Mouse (Mus musculus): ENCODE measurements at regions not wholly inside any gene's neighbourhood (a gene's known extent, or its start where the extent isn't known, plus 50 kb on each side); places are given as distances from the start of the nearest gene placed in this dataset.
A peak's percentile ranks its signal among the peaks of the same experiment; 100 is the strongest.

- no peak overlapping the region for H3K4me3 ChIP-seq (ENCODE audit: low read depth, low read length)
- no peak overlapping the region for H3K9ac ChIP-seq (ENCODE audit: low read length)
- DNase-seq (ENCODE audit: low spot score) (no peak), ATAC-seq (ENCODE audit: low FRiP score, low TSS enrichment) (no peak)
- no peak overlapping the region for H3K27ac ChIP-seq (replicated peaks)
- no peaks in the 10 kb centered on the region for H3K9me3 ChIP-seq (ENCODE audit: control insufficient read depth, low read length)
- H3K27me3 ChIP-seq (ENCODE audit: control insufficient read depth, insufficient read depth, low read length): no peaks in the 10 kb centered on the region
- WGBS: 37% methylated on average over 1 of the region's 1 CpGs
- H3K36me3 ChIP-seq (ENCODE audit: control insufficient read depth, insufficient read depth, low read length): no peaks in the 10 kb centered on the region
- H3K4me2 ChIP-seq (replicated peaks; ENCODE audit: low read depth): no peak overlapping the region
- no peak for TF ChIP-seq CTCF (IDR thresholded peaks at IDR 0.05; ENCODE audit: low read depth)
- no peak for TF ChIP-seq EP300 (optimal IDR thresholded peaks at IDR 0.05)
- H3K4me1 ChIP-seq (replicated peaks; ENCODE audit: control insufficient read depth, insufficient read depth): no peaks in the 10 kb centered on the region
These were observed 102.7 kb upstream of the Pof1b start for GRCm38 (mm10) chrX:112801113-112801512.

- Histone ChIP-seq H3K9ac (ENCODE audit: low read length) (no peak overlapping the region), H3K27ac (replicated peaks) (no peak overlapping the region), H3K4me1 (replicated peaks; ENCODE audit: control insufficient read depth, insufficient read depth) (no peaks in the 10 kb centered on the region), H3K36me3 (ENCODE audit: control insufficient read depth, insufficient read depth, low read length) (no peaks in the 10 kb centered on the region), H3K27me3 (ENCODE audit: control insufficient read depth, insufficient read depth, low read length) (no peaks in the 10 kb centered on the region), H3K4me2 (replicated peaks; ENCODE audit: low read depth) (no peak overlapping the region), H3K4me3 (ENCODE audit: low read depth, low read length) (no peak overlapping the region), H3K9me3 (ENCODE audit: control insufficient read depth, low read length) (no peaks in the 10 kb centered on the region)
- WGBS: 63% methylated on average over 1 of the region's 1 CpGs
- no peak for TF ChIP-seq CTCF (IDR thresholded peaks at IDR 0.05; ENCODE audit: low read depth)
- no peak for TF ChIP-seq EP300 (optimal IDR thresholded peaks at IDR 0.05)
- DNase-seq (ENCODE audit: low spot score) (no peak), ATAC-seq (ENCODE audit: low FRiP score, low TSS enrichment) (no peak)
These were observed 80.0 kb upstream of the Pof1b start for GRCm38 (mm10) chrX:112778434-112778833.

GRCm38 (mm10) chrX:112755976-112756375 is 57.5 kb upstream of the Pof1b start:
- H3K27me3 ChIP-seq (ENCODE audit: control insufficient read depth, insufficient read depth, low read length): no peaks in the 10 kb centered on the region
- ATAC-seq (ENCODE audit: low FRiP score, low TSS enrichment) (peak; percentile 64; the same call in 1 of the 2 replicates), DNase-seq (ENCODE audit: low spot score) (no peak)
- H3K27ac ChIP-seq (replicated peaks): no peak overlapping the region
- no peaks in the 10 kb centered on the region for H3K36me3 ChIP-seq (ENCODE audit: control insufficient read depth, insufficient read depth, low read length)
- H3K4me1 ChIP-seq (replicated peaks; ENCODE audit: control insufficient read depth, insufficient read depth): no peaks in the 10 kb centered on the region
- H3K9ac ChIP-seq (ENCODE audit: low read length): no peak overlapping the region
- no peak overlapping the region for H3K4me3 ChIP-seq (ENCODE audit: low read depth, low read length)
- H3K9me3 ChIP-seq (ENCODE audit: control insufficient read depth, low read length): no peaks in the 10 kb centered on the region
- H3K4me2 ChIP-seq (replicated peaks; ENCODE audit: low read depth): no peak overlapping the region
- WGBS: 21% methylated on average over 1 of the region's 1 CpGs
- no peak for TF ChIP-seq CTCF (IDR thresholded peaks at IDR 0.05; ENCODE audit: low read depth)
- TF ChIP-seq EP300 (optimal IDR thresholded peaks at IDR 0.05): no peak
